Mouse (Mus musculus): Measurements from ENCODE around the gene Neurog3.

- no peak for TF ChIP-seq POLR2A (IDR thresholded peaks at IDR 0.05; ENCODE audit: borderline replicate concordance, extremely low read depth, low read depth, low read length)
- TF ChIP-seq CTCF (IDR thresholded peaks at IDR 0.05; ENCODE audit: insufficient read depth, low read length) = no peak
Observed at GRCm38 (mm10) chr10:62143820-62144219, 10.9 kb downstream of the Neurog3 start, which contains the start of gene Fam241b.
